Mouse (Mus musculus): Measurements from ENCODE around the gene Itga3.

The Itga3 gene

GRCm38 (mm10) chr11:95076536-95077111 lies at the start of gene Itga3:
Gene Itga3, minus strand, starts transcription at chr11:95076801.
- DNase-seq: peak; percentile 54 to 58

GRCm38 (mm10) chr11:95125366-95125948 lies 48.9 kb upstream of the Itga3 start:
- DNase-seq: no peak

GRCm38 (mm10) chr11:95122100-95122489 lies 45.5 kb upstream of the Itga3 start:
- DNase-seq: no peak

DNA sequence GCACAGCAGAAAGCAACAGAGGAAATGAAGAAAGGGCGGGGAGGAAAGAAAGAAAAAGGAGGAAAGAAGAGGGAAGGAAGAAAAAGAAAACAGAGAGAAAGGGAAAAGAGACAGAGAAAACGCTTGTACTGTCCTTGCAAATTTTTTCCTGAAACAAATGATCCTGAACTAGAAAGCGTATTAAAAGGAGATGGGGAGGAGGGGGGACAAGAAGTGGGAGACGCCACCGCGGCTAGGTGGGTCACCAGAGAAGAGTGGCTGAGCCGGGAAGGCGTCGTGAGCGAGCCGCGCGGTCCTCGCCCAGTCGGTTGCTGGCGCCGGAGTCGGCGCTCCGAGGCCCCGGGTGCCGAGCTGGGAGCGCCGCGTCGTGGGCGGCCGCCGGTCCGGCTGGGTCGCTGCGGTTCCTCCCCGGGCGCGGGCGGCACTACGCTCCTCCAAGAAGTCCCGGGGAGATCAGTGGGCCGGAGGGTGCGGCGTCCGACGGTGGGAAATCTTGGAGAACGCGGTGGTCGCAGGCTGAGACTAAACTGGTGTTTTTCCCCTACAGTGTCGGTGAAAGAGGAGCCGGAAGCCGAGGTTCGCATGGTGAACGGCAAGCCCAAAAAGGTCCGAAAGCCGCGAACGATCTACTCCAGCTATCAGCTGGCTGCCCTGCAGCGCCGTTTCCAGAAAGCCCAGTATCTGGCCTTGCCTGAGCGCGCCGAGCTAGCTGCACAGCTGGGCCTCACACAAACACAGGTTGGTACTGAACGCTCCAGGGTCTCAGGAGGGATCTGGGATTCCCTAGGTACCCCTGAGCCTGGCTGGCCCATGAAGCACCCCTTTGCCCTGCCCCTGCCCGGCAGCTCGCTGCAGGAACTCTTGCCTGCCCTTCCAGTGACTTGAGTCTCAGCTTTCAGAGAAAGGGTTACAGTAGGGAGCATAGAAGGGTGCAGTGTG lies 44.8 kb upstream of the Itga3 start:
- no peak for DNase-seq

DNA sequence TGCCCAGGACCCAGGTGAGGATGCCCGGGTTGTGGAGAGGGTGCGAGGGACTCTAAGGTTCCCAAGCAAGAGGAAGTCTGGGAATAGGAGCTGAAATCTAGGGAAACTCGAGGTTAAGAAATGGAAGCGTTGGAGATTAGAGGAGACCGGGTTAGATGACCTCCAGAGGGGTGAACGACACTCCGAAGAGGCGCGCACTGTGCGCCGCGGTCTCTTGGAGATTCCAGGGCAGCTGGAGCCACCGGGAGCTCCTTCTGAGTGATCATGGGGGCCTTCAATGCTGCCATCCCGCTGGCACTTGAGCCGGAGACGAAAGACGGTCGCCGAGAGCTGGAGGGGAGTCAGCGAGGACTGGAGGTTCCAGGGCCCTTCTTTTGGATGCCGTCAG lies 44.0 kb upstream of the Itga3 start:
- no peak for DNase-seq

DNA sequence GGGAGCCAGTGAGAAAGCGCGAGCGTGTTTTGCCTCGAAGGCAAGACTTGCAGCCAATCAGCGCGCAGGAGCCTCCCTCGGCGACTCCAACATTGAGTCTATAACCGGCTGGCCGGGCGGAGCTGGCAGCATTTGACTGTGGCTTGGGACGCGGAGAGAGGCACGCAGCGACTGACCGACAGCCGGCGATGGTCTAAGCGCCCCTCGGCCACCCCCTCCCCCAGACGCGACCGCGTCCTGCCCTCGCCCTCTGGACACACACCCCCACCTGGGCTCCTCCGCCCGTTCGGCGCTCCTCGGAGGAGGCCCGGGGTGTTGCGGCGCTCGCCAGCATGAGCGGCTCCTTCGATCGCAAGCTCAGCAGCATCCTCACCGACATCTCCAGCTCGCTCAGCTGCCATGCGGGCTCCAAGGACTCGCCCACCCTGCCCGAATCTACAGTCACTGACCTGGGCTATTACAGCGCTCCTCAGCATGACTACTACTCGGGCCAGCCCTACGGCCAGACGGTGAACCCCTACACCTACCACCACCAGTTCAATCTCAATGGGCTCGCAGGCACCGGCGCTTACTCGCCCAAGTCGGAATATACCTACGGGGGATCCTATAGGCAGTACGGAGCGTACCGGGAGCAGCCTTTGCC lies 43.5 kb upstream of the Itga3 start, which contains the start of gene Dlx3:
TSS of gene Dlx3 (plus strand) at position 130 of the 643 bp plus-strand sequence.
- DNase-seq: no peak

DNA sequence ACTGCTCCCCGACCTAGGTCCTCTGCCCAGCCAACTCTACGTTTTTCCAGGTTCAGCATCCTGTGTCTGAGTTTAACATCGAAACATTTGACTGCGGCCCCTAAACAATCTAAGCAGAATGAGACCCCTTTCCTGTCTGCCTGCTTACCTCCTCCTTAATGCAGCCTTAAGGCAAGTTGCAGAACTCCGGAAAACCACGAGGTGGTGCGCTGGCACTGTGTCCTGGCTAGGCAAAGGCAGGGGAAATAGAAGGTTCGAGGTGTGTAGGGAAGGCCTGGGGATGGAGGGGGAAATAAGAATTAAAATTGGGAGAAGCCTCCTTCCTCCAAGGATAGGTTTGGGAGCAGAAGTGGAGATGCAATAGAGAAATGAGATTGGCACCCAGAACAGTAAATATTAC lies 41.9 kb upstream of the Itga3 start:
- peak; percentile 65 to 75 for DNase-seq

DNA sequence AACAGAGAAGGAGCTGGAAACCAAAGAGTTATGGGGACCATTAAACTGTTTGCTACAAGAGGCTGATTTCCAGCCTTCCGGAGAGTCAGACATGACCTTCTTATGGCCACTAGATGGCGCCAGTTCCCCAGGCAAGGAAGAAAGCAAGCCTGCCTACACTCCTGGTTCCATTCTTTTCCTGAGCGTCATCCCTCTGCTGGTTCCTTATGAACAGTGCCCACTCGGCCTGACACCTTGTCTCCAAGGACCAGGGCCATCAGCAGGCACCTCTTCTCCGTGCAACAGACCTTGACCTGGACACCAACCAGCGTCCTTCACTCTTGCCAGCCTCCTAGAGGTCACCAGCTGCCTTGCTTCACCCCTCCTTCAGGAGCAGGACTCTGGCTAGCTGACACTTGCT lies 40.4 kb upstream of the Itga3 start:
- peak; percentile 31 to 44 for DNase-seq

DNA sequence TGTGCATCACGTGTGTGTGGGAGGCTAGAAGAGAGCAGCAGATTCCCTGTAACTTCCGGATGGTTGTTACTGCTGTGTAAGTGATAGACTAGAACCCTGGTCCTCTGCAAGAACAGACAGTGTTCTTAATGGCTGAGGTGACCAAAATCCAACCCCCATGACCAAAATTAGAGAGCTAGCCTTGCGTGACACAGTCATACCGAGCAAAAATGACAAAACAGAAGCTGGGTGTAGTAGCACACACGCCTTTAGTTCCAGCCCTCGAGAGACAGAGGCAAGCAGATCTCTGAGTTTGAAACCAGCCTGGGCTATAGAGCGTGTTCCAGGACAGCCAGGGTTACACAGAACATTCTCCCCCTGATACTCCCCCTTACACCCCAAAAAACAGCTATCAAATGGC lies 33.5 kb upstream of the Itga3 start:
- no peak for DNase-seq

- DNase-seq: no peak
Observed at GRCm38 (mm10) chr11:95109000-95109399, 32.4 kb upstream of the Itga3 start.

DNA sequence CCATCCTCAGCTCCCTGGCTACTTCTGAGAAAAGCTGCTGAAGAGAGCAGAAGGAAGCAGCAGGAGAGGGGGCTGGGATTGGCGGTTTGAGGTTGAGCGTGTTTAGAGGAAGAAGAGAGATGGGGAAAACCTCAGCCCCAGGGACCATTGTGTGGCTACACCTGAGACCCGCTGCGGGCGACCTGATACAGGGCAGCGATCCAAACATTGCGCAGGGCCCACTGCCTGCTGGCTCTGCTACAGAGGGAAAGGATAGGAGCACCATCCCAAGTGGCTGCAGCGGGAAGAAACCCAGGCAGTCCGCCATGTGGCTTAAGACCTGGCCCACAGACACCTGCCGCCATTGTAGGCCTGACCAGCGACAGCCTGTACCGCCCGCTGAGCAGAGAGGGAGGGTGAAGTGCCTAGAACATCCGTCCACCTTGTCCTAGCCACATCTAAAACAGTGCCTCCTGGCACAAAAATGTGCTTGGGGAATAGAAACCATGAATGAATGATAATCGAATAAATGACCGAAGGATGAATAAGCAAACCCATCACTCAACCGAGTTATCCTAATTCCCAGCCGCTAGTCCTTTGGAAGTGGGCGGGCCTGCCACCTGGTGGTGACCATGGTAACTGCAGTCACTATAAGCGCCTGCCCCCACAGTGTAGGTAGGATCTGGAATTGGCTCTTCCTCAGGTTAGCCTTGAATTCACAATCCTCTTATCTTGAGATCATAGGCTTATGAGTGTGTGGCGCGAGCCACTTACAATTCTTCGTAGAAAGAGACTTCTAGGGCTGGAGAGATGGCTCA lies 30.0 kb upstream of the Itga3 start:
- peak; percentile 57 to 63 for DNase-seq

- no peak for DNase-seq
Observed at GRCm38 (mm10) chr11:95105274-95105874, 28.8 kb upstream of the Itga3 start.

- DNase-seq: no peak
Observed at GRCm38 (mm10) chr11:95104266-95104665, 27.7 kb upstream of the Itga3 start.

GRCm38 (mm10) chr11:95102161-95102904 lies 25.7 kb upstream of the Itga3 start:
- DNase-seq: no peak

DNA sequence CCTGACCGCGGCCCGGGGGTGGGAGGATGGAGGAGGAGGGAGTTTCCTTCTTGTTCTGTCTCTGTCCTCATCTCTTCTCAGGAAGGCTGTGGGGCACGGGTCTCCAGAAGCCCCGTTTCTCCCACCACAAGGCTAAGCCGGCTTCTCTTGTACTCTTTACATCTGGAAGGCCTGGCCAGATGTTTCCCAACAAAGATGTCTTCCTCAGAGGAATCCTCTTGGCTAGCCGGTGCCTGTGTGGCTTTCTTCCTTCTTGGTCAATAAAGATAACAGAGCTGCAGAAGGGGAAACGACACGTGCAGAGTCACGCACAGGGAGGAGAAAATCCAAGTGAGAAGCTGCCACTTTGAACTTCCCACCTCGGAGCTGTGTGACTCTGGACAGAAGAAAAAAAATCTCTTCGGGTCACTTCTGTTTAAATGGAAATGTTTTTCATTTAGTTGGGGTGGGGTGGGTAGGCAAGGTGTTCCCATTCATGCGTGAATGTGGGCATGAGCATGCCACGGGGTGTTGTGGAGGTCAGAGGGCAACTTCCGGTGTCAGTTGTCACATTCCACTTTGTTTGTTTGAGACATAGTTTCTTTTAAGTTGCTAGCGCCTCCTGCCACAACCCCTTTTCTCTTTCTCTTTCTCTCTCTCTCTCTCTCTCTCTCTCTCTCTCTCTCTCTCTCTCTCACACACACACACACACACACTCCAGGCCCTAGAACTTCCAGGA lies 24.6 kb upstream of the Itga3 start:
- no peak for DNase-seq

- no peak for DNase-seq
Observed at GRCm38 (mm10) chr11:95100393-95100792, 23.8 kb upstream of the Itga3 start.

DNA sequence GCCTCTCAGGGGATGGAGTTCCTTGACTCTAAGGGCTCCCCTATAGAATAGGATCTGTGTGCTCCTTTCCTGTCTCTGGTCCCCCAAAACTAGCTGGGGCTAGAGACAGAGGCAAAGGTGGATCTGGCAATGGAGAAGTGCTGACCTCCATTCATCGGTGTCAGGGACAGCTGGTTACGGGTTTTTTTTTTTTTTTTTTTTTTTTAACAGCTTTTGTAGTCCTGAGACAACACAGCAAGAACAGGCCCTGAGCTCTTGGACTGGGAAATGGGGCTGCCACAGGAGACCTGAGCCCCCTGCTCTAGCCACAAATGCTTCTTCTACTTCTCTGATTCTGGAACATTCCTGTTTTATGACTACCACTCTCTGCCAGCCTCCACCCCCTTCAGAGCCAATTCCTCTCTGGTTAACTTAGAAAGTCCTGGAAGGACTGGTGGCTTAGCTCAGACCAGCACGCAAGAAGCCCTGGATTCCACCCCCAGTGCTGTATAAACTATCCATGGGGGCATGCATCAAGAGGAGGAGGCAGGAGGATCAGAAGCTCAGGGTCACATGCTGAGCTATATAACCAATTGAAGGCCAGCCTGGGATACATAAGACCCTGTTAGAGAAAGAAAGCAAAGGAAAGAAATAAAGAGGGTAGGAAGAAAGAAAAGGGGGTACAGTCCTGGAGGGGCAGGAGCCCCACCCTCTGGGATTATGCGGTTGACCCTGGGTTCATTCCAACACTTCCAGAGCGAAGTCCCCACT lies 21.9 kb upstream of the Itga3 start:
- no peak for DNase-seq

- DNase-seq: no peak
Observed at GRCm38 (mm10) chr11:95097889-95098288, 21.3 kb upstream of the Itga3 start.

- DNase-seq: no peak
Observed at GRCm38 (mm10) chr11:95096608-95097373, 20.2 kb upstream of the Itga3 start.
